Mouse (Mus musculus) splenic B cell, adult 2 months (primary cell): ENCODE results near the gene S100a5.

ENCODE experiments used
- DNase-seq: peaks from one replicate; pipeline ENCODE4 v3.0.0-alpha.2; 2011; ENCODE audit warnings: low read depth, low spot score
- H3K27me3 ChIP-seq: 2 replicates; pipeline ENCODE4 v1.6.1; 2012; ENCODE audit warnings: mild to moderate bottlenecking, low read length, moderate library complexity, mixed read lengths; ENCODE audit not compliant: control insufficient read depth, poor library complexity, insufficient read depth, severe bottlenecking
- H3K36me3 ChIP-seq: 2 replicates; pipeline ENCODE4 v1.6.1; 2012; ENCODE audit warnings: mild to moderate bottlenecking, low read length, moderate library complexity, mixed read lengths; ENCODE audit not compliant: control insufficient read depth, poor library complexity, insufficient read depth, severe bottlenecking

The S100a5 gene

DNA sequence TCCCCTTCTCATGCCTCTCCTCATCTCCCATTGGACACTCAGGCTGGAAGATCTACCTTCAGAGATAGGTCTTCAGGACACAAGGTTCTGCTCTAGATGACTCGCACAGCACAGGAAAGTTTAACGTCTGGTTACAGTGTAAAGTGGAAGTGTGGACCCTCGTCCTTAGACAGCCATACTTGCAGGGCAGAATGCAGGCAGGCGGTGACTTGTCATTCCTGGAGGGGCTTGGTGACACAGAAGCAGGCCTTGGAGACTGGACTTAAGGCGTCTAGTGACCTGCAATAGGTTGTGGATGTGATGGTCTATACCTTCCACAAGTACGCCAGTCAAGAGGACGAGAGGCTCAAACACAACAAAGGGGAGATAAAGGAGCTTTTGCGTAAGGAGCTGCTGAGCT is 18.4 kb upstream of the S100a5 start, which contains the start of gene S100a2:
Gene S100a2, plus strand, starts transcription at position 301 of the 400 bp plus-strand sequence.
- DNase-seq = no peak
- H3K36me3 ChIP-seq = no peaks in the 10 kb centered on the region
- no peaks in the 10 kb centered on the region for H3K27me3 ChIP-seq

DNA sequence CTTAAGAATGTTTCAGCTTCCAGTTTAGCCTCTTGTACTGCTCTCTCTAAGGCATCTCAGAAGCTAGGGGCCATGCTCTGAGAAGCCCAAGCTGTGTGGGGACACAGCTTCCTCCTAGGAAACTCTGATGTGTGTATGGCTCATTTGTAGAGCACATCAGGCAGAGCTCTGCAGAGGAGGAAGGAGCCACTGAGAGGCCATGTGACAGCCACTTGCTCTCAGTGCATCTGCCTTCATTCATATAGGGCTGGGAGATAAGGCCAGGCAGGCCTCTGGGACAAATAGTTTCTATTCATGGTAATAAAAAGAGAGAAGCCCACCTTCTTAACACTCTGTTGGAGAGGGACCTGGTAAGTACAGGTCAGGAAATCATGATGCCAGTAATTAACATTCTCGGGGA is 13.9 kb upstream of the S100a5 start:
- Histone ChIP-seq H3K27me3 (no peaks in the 10 kb centered on the region), H3K36me3 (no peaks in the 10 kb centered on the region)
- no peak for DNase-seq

DNA sequence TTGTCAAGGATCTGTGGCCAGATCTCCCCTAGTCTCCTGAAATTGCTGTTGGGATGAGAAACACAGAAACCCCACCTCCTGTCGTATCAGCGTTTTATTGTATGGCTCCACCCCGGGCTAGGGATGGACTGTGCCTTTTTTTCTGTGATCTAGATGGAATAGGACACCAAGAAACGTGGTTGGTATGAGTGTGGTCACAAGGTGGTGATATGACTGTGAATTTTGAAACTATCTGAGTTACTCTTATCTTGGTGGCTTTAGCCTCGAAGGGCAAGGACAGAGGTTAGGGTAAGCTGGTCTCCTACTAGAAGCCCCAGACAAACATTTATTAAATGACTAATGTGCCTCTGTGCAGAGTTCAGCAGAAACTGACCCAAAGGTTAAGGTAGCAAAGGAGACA is 12.8 kb upstream of the S100a5 start:
- H3K36me3 ChIP-seq = no peaks in the 10 kb centered on the region
- no peak for DNase-seq
- no peaks in the 10 kb centered on the region for H3K27me3 ChIP-seq

DNA sequence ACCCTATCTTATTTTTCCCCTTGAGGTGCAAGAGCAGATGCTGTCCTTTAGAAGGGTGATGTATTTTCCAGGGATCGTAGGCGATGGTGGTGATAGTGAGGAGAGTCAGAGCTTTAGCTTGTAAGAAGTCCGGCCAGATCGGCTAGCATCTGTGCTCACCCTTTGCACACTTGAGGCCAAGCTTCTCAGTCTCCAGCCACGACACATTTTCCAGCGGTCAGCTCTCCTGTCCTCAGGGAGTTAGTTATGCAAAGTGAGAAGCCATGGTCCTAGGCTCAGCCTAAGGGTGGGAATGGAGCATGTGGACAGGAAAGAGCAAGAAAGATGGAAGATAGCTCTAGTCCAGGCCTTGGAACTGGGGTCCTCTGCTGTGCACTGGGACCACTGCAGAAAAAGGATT is 11.5 kb upstream of the S100a5 start:
- DNase-seq = no peak
- Histone ChIP-seq H3K27me3 (no peaks in the 10 kb centered on the region), H3K36me3 (no peaks in the 10 kb centered on the region)

DNA sequence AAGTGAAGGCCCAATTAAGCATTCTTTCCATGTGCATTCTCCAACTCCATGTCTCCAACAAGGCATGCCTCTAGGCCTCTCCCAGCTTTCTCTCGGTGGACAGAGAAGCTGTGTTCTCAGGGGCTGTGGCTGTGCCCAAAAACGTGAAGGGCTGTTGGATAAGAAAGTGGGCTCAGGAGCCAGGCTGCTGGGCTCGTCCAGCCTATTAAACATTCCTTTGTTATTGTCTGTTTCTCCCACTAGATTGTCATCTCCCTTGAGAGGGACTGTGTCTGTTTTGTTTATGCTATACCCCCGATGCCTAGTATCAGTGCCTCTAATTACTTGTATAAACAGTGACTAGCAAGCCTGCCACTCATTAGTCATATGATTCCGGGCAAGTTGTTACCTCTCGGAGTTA is 10.6 kb upstream of the S100a5 start:
- DNase-seq = no peak
- no peaks in the 10 kb centered on the region for H3K36me3 ChIP-seq
- H3K27me3 ChIP-seq = no peaks in the 10 kb centered on the region

DNA sequence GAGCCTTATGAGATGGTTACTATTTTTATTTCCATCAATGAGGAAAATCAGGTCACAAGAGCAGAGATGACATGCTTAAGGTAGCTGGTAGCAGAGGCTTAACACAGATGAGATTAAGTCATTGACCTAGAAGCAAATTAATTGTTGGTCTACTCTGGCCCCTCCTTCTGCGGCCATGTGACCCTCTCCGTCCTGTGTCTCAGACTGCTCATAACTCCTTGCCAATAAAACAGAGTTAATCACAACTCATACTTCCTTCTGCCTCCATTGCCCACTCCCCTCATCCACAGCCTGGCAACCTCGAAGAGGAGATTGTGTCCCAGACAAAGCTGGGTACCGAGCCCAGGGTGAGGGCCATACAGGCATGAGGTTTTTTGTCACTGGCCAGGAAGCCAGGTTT is 10.1 kb upstream of the S100a5 start:
- no peak for DNase-seq
- no peaks in the 10 kb centered on the region for H3K36me3 ChIP-seq
- H3K27me3 ChIP-seq = no peaks in the 10 kb centered on the region

DNA sequence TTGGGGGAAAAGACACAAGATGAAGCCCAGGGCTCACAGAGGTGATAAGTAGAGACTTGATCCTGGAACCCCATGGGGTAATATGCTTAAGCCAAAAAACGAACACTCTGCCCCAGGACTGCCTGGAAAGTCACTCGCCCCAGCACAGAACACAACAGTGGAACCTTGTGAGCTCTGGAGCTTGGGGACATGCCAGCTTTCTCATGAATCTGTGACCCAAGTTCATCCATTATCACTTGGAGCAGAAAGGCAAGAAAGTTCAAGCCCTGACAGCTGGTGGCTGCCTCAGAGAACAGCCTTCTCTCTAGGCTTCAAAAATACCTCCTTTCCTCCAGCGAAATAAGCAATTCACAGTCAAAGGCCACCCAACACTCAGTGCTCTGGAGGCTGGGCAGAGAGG is 8.9 kb upstream of the S100a5 start:
- DNase-seq = no peak
- no peaks in the 10 kb centered on the region for H3K36me3 ChIP-seq

DNA sequence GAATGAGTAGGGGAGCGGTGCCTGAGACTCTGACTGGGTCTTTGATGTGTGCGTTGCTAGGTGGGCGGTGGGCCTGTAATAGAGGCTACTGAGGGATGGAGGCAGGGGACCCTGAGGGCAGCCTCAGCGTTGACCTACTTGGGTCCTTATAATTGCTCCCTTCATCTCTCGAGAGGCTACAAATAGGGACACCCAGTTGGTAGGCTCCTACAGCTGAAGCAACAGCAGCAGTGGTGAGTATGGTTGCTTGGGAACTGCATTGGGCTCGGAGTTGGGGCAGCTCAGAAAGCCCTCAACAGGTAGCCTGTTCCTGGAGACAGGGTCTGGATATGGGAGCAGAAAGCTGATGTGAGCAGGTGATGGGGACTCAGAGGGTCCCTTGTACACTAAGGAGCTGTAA is 8.3 kb upstream of the S100a5 start:
- Histone ChIP-seq H3K27me3 (no peaks in the 10 kb centered on the region), H3K36me3 (no peaks in the 10 kb centered on the region)
- DNase-seq = no peak

More for the DNA sequence above, 8.9 kb upstream of the S100a5 start:
- H3K27me3 ChIP-seq = no peaks in the 10 kb centered on the region

DNA sequence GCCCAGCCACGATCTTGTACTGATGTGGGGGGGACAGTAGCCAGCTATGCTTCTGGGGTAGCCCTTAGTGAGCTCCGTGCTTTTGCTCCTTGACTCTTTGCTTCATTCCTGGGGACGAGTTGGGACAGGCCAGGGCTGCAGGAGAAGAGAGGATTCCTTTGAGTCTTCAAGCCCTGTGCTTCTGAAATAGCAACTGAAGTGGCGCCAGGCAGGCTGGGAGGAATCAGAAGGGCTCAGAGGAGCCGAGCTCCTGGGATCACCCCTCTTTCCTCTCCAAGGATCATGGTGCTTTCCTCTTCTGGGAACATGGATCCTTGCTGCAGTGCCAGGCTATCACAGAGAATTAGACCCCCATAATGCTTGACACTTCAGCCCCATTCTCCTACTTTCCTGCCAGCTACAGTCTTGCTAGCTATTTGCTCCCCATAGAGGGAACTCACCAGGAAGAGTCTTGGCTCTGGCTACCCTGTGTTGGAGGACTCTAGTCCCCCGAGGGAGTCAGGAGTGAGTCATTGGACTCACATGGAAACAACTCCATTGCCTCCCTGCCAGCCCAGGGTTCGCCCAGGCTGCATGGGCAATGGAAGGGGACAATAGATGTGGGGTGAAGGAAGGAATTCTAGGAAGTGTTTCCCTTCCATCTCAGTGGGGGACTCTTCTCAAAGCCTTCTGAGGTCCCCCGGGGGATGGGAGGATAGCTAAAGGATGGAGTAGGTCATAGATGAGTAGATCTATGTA is 7.7 kb upstream of the S100a5 start:
- DNase-seq = no peak
- Histone ChIP-seq H3K27me3 (no peaks in the 10 kb centered on the region), H3K36me3 (no peaks in the 10 kb centered on the region)

DNA sequence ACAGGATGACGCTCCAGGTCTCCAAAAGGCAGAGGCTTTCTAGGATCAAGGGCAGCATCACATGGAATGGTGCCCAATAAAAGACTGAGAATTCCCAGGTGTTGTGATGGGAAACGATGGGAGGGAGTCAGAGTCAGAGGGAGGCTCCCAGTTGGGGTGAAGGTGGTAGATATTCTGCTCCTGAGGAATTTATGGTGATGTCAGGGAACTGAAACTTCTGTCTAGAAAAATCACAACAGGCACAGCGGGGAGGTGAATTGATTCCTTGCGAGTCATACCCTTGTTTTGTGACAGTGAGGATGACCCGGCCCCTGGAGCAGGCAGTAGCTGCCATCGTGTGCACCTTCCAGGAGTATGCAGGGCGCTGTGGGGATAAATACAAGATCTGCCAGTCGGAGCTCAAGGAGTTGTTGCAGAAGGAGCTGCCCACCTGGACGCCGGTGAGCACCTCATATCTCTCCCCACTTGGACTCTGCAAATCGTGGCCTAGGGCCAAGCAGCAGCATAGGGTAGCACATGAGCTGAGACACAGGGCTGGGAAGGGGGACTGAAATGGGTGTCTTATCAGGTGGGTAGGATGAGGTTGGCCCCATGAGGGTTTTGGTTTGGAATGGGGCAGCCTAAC is 6.7 kb upstream of the S100a5 start, which contains the start of gene Gm42674:
Gene Gm42674, plus strand, starts transcription at position 419 of the 625 bp plus-strand sequence.
- Histone ChIP-seq H3K27me3 (no peaks in the 10 kb centered on the region), H3K36me3 (no peaks in the 10 kb centered on the region)
- no peak for DNase-seq

DNA sequence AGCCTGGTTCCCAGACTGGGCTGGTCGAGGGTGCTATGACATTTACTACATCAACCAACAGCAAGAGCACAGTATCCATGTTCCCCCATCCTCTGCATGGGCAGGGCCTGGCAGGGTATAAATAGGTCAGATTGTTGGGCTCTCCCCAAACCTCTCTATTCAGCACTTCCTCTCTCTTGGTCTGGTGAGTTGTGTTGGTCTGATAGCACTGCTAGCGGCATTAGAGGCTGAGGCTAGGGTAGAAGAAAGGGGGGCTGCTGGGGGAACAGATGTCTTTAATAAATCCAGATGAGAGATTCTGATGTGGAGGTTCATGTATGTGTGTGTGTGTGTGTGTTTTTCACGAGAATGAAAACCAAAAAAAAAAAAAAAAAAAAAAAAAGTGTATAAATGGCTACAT is 4.7 kb upstream of the S100a5 start, which contains the start of gene S100a4:
Gene S100a4, plus strand, starts transcription at position 149 of the 400 bp plus-strand sequence.
- no peaks in the 10 kb centered on the region for H3K36me3 ChIP-seq
- peak; percentile 46 for DNase-seq
- H3K27me3 ChIP-seq = no peaks in the 10 kb centered on the region

DNA sequence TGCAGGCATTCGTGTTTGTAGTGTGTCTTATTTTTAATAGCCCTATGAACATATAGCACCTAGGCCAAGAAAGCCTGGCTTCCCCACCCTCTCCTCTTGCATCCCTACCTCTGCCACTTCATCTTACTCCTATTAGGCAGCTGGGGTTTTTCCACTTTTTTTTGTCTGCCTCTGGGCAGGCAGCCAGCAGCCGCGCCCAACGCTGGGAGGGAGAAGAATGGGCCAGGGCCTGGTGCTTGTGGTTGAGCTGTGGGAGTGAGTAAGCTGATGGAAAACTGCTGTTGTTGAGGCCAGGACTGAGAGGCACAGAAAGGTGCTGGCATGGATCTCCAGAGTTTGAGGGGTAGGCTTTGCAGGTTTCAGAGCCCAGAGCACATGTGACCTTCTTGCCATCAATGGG is 3.9 kb upstream of the S100a5 start:
- DNase-seq = no peak
- no peaks in the 10 kb centered on the region for H3K36me3 ChIP-seq
- no peaks in the 10 kb centered on the region for H3K27me3 ChIP-seq

DNA sequence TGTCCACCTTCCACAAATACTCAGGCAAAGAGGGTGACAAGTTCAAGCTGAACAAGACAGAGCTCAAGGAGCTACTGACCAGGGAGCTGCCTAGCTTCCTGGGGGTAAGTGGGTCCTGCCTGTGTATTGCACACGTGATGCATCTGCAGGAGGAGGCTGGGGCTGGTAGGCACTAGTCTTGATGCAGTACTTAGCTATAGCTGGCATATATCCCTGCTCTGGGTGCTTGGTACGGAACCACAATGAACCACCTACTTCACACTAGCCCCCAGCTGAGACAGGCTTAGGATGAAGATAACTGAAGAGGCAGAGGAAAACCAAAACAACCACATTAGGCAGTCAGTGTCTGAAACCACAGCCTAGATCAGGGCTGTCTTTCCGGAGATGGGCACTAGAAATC is 3.3 kb upstream of the S100a5 start:
- no peak for DNase-seq
- Histone ChIP-seq H3K27me3 (no peaks in the 10 kb centered on the region), H3K36me3 (no peaks in the 10 kb centered on the region)

DNA sequence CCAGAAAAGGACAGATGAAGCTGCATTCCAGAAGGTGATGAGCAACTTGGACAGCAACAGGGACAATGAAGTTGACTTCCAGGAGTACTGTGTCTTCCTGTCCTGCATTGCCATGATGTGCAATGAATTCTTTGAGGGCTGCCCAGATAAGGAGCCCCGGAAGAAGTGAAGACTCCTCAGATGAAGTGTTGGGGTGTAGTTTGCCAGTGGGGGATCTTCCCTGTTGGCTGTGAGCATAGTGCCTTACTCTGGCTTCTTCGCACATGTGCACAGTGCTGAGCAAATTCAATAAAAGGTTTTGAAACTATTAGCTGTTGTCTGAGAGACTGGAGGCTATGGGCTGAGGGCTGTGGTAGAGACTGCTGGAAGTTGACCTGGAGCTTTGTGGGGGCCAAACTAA is 2.6 kb upstream of the S100a5 start:
- H3K36me3 ChIP-seq = no peaks in the 10 kb centered on the region
- no peaks in the 10 kb centered on the region for H3K27me3 ChIP-seq
- no peak for DNase-seq

DNA sequence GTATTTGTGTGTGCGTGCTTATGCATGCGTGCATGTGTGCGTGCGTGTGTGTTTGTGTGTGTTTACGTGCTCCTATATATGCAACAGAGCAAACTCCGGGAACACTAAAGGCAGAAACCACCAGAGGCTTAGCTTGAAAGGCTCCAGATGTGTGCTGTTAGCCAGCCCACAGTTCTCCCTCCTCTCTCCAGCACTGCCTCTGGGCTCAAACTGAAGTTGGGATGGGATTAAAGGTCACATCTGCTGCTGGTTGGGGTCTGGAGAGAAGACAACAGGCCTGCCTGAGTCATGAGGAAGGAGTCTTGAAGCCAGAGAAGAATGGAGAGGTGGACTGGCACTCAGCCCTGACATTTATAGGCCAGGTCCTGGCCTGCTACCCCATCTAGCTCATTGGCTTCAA is 2.1 kb upstream of the S100a5 start:
- no peaks in the 10 kb centered on the region for H3K36me3 ChIP-seq
- no peak for DNase-seq

More for the DNA sequence above, 2.1 kb upstream of the S100a5 start:
- H3K27me3 ChIP-seq = no peaks in the 10 kb centered on the region
